Mouse (Mus musculus): Measurements from ENCODE around the gene Nr0b1.

Gene Nr0b1

DNA sequence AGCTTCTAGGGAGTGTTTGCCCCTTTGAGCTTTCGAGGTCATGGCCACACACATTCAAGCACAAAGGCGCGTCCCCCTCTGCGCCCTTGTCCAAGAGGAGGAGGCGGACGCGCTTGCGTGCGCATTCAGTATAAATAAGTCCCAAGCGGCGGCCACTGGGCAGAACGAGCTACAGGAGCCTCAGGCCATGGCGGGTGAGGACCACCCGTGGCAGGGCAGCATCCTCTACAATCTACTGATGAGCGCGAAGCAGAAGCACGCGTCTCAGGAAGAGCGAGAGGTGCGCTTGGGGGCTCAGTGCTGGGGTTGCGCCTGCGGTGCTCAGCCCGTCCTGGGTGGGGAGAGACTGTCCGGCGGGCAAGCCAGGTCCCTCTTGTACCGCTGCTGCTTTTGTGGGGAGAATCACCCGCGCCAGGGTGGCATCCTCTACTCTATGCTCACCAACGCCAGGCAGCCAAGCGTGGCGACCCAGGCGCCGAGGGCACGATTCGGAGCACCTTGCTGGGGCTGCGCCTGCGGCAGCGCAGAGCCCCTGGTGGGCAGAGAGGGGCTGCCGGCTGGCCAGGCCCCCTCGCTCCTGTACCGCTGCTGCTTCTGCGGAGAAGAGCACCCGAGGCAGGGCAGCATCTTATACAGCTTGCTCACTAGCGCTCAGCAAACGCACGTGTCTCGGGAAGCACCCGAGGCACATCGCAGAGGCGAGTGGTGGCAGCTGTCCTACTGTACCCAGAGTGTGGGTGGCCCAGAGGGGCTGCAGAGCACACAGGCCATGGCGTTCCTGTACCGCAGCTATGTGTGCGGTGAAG, at the start of gene Nr0b1:
TSS of gene Nr0b1 (plus strand) at position 151 of the 806 bp plus-strand sequence.
- DNase-seq (ENCODE audit: low spot score in 2 of 2): peak in 1 of 2 experiments; percentile 57

DNA sequence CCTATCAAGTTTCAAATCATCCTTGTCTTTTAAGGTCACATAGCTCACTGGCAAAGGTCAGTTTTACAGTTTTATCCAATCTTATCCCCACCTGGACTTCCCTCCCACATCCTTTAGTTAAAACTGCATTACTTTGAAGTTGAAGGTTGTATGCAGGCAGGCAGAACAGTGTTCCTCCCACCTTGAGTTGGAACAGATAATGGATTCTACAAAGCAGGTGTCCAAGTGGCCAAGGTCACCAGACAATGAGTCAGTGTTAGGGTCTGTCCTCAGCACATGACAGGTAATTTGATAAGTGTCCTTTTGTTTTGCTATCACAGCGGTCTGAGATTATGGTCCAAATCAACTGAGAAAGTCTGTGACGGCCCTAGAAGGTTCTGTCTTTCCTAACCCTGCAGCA, 4.3 kb upstream of the Nr0b1 start:
- no peak for DNase-seq (ENCODE audit: low spot score in 2 of 2)

DNA sequence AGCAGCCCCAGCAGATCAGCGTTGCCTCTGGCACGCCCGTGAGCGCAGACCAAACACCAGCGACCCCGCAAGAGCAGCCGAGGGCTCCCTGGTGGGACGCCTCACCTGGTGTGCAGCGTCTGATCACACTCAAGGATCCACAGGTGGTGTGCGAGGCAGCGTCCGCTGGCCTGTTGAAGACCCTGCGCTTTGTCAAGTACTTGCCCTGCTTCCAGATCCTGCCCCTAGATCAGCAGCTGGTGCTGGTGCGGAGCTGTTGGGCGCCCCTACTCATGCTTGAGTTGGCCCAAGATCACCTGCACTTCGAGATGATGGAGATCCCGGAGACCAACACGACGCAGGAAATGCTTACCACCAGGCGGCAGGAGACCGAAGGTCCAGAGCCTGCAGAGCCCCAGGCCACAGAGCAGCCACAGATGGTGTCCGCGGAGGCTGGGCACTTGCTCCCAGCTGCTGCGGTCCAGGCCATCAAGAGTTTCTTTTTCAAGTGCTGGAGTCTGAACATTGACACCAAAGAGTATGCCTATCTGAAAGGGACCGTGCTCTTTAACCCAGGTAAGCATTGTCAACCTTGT, 943 bp downstream of the Nr0b1 start:
- no peak for DNase-seq (ENCODE audit: low spot score in 2 of 2)

DNA sequence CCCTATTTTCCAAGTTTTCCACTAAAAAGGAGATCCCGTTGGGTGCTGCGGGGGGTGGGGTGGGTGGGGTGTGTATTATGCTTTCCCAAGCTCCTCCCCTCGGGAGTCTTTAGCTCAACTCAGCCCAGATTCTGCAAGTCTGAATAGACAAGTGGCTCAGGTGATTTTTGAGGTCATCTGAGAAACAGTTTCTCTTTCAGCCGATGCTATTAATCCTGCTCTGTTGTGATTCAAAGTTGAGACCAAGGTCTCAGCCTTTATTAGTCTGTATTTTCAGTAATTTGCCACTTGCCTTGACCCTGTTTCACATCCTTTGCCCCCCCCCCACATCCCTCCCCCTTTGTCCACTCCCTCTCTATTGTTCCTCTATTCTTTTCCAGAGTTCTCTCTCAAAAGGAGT, 1.8 kb downstream of the Nr0b1 start:
- DNase-seq (ENCODE audit: low spot score in 2 of 2): no peak

GRCm38 (mm10) chrX:86237246-86237645, 45.7 kb downstream of the Nr0b1 start:
- no peak for DNase-seq (ENCODE audit: low spot score in 2 of 2)
